Mouse (Mus musculus): ENCODE data around the gene Mark1. TPM values are rescaled to one million over a fixed set of nuclear protein-coding genes. Genes with fewer than 3 reads are reported as not detected.

Mark1 gene
- polyA plus RNA-seq, 1 experiment from 2014 or later = 2.6 TPM

DNA sequence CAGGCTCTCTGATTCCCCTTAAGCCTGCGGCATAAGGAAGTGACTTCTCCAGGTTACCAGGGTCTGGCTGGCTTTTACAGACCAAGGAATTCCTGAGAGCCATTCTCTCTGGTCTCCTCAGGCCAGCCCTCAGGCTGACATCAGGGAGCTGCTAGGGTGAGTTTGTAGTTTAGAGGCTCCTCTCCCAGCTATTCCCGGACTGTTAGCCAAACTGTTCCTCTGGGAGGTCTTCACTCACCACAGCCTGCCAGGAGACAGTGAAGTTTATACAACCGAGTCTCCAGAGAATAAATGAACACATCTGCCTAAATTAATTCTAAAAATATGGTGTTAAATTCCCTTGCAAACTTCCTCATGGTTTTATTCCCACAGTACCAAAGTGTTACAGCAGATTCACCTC, 15.6 kb downstream of the Mark1 start:
- Histone ChIP-seq H3K27ac (ENCODE audit: low read depth) (no peak overlapping the region; the same call in 1 of the 2 replicates), H3K27me3 (replicated peaks; ENCODE audit: control insufficient read depth, insufficient read depth, low read length) (no peaks in the 10 kb centered on the region), H3K9me3 (ENCODE audit: control insufficient read depth, low read length) (no peaks in the 10 kb centered on the region), H3K4me1 (replicated peaks; ENCODE audit: control insufficient read depth, insufficient read depth, low read length) (peaks cover 13% of the 10 kb centered on the region; the same call in 1 of the 2 replicates), H3K4me3 (ENCODE audit: low read depth, low read length) (no peak overlapping the region), H3K36me3 (ENCODE audit: control insufficient read depth, insufficient read depth, low read length) (no peaks in the 10 kb centered on the region), H3K9ac (ENCODE audit: low read length) (no peak overlapping the region), H3K4me2 (ENCODE audit: low read length) (no peak overlapping the region)
- 31% methylated on average over 3 of the region's 3 CpGs for WGBS
- DNase-seq (ENCODE audit: low spot score) (no peak), ATAC-seq (replicated peaks; ENCODE audit: low FRiP score, low TSS enrichment, low read depth) (no peak)

DNA sequence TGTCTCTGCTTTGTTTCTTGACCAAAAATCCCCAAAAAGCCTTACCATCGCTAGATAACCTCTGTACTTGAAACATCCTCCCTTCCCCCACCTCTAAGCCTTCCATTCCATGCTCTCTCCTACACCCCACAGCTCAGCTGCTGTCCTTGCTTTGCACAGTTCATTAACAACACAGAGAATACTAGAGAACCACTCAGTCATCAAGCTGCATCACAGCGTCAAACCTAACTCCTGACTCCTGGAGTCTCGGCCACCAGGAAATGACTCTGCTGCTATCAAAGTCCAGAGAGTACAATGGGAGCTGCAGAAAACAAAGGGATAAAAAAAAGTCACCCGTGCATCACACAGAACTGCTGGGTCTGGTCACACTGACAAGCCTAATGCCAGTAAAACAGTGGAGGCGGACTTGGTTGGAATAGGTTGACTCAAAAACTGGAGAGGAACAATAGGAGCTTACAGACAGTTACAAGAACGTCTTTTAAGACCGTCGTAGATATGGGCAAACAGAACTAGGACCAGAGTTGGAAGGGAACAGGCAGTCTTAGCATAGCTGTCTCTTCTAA, 27.1 kb downstream of the Mark1 start:
- DNase-seq (ENCODE audit: low spot score) (peak; percentile 41), ATAC-seq (replicated peaks; ENCODE audit: low FRiP score, low TSS enrichment, low read depth) (no peak)
- Histone ChIP-seq H3K9ac (ENCODE audit: low read length) (no peak overlapping the region), H3K4me2 (ENCODE audit: low read length) (no peak overlapping the region), H3K27me3 (replicated peaks; ENCODE audit: control insufficient read depth, insufficient read depth, low read length) (no peaks in the 10 kb centered on the region), H3K4me3 (ENCODE audit: low read depth, low read length) (no peak overlapping the region), H3K9me3 (ENCODE audit: control insufficient read depth, low read length) (no peaks in the 10 kb centered on the region), H3K27ac (ENCODE audit: low read depth) (no peak overlapping the region), H3K36me3 (ENCODE audit: control insufficient read depth, insufficient read depth, low read length) (no peaks in the 10 kb centered on the region), H3K4me1 (replicated peaks; ENCODE audit: control insufficient read depth, insufficient read depth, low read length) (0 out of 2 replicates have a peak, but pooled peaks cover 3% of the 10 kb centered on the region)
- 72% methylated on average over 8 of the region's 8 CpGs for WGBS

DNA sequence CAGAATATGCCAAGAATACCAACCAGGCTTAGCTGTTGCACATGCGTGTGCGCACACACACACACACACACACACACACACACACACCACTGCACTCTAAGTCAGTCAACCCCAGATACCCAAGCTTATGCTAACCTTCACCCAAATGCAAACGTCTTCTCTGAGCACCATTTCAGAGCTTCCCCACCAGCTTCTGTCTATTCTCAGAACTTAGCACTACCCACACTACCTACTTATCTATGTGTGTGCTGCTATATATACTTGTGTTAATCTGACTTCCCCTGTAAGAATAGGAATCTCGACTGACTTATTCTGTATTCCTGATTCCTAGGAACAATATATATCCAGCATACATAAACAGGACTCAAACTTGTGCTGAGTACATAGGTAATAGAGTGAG, 30.0 kb downstream of the Mark1 start:
- Histone ChIP-seq H3K4me2 (ENCODE audit: low read length) (no peak overlapping the region), H3K36me3 (ENCODE audit: control insufficient read depth, insufficient read depth, low read length) (no peaks in the 10 kb centered on the region), H3K9me3 (ENCODE audit: control insufficient read depth, low read length) (no peaks in the 10 kb centered on the region), H3K4me3 (ENCODE audit: low read depth, low read length) (no peak overlapping the region), H3K27me3 (replicated peaks; ENCODE audit: control insufficient read depth, insufficient read depth, low read length) (no peaks in the 10 kb centered on the region), H3K27ac (ENCODE audit: low read depth) (no peak overlapping the region), H3K4me1 (replicated peaks; ENCODE audit: control insufficient read depth, insufficient read depth, low read length) (0 out of 2 replicates have a peak, but pooled peaks cover 5% of the 10 kb centered on the region), H3K9ac (ENCODE audit: low read length) (no peak overlapping the region)
- 90% methylated on average over 4 of the region's 4 CpGs for WGBS
- DNase-seq (ENCODE audit: low spot score) = no peak
- no peak for ATAC-seq (replicated peaks; ENCODE audit: low FRiP score, low TSS enrichment, low read depth)

DNA sequence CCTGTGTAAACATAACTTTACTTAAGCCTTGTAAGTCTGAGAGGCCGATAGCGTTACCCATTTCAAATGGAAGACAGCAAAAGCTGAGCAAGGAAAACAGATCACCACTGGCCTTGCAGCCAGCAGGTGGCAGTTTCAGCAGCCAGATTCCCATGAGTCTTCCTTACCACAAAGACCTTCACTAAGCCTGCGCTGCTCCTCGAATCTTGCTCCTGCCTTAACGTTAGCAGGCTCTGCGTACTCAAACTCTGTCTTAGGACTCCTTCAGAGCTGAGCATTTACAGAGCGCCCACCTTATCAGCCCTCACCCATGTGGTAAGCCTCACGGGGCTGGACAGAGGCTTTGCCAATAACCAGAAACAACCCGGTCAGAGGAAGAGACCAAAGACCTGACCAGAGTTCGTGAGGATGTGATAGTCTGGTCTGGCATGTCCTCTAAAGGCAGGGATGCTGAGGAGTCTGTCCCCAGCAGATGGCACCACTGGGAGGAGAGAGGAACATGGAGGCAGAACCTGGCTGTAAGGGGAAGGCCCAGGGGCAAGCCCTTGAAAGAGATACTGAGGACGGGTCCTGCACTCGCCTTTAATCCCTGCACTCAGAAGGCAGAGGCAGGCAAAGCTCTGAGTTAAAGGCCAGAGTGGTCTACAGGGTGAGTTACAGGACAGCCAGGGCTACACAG, 33.5 kb downstream of the Mark1 start:
- no peaks in the 10 kb centered on the region for H3K36me3 ChIP-seq (ENCODE audit: control insufficient read depth, insufficient read depth, low read length)
- H3K9ac ChIP-seq (ENCODE audit: low read length) = no peak overlapping the region
- 0 out of 2 replicates have a peak, but pooled peaks cover 7% of the 10 kb centered on the region for H3K4me1 ChIP-seq (replicated peaks; ENCODE audit: control insufficient read depth, insufficient read depth, low read length)
- H3K27me3 ChIP-seq (replicated peaks; ENCODE audit: control insufficient read depth, insufficient read depth, low read length) = no peaks in the 10 kb centered on the region
- DNase-seq (ENCODE audit: low spot score) (peak; percentile 57), ATAC-seq (replicated peaks; ENCODE audit: low FRiP score, low TSS enrichment, low read depth) (no peak)
- no peak overlapping the region for H3K27ac ChIP-seq (ENCODE audit: low read depth)
- 50% methylated on average over 12 of the region's 12 CpGs for WGBS
- H3K4me3 ChIP-seq (ENCODE audit: low read depth, low read length) = no peak overlapping the region
- no peak overlapping the region for H3K4me2 ChIP-seq (ENCODE audit: low read length)
- H3K9me3 ChIP-seq (ENCODE audit: control insufficient read depth, low read length) = 0 out of 2 replicates have a peak, but pooled peaks cover 2% of the 10 kb centered on the region

DNA sequence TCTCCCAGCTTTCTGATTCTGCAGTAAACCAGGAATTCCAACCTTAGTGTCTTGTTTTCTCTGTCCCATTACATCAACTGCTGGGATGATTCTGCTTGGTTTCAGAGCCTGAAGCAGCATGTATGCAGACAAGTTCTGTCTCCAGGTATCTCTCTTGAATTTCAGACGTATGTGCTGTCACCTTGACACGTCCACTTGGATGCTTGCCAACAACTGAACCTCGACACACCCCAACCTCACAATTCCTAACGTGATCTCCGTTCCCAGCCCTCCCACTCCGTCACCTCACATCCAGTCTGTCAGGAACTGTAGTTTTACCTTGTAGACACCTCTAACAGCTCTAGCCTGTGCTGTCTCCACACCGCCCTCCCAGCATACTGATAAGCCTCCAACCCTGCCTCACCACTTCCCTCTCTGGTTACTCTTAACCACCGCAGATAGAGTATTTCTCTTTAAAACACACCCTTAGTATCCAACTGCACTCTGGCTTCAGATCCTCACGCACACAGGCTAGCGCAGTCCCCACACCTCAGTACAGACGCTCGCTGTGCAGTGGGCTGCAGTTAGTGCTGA, 36.2 kb downstream of the Mark1 start:
- peaks cover 14% of the 10 kb centered on the region; the same call in 1 of the 2 replicates for H3K4me1 ChIP-seq (replicated peaks; ENCODE audit: control insufficient read depth, insufficient read depth, low read length)
- no peak overlapping the region for H3K27ac ChIP-seq (ENCODE audit: low read depth)
- no peak overlapping the region for H3K4me3 ChIP-seq (ENCODE audit: low read depth, low read length)
- 62% methylated on average over 12 of the region's 12 CpGs for WGBS
- H3K4me2 ChIP-seq (ENCODE audit: low read length) = no peak overlapping the region
- H3K36me3 ChIP-seq (ENCODE audit: control insufficient read depth, insufficient read depth, low read length) = no peaks in the 10 kb centered on the region
- no peak overlapping the region for H3K9ac ChIP-seq (ENCODE audit: low read length)
- DNase-seq (ENCODE audit: low spot score) (no peak), ATAC-seq (replicated peaks; ENCODE audit: low FRiP score, low TSS enrichment, low read depth) (peak; percentile 67)
- 0 out of 2 replicates have a peak, but pooled peaks cover 2% of the 10 kb centered on the region for H3K9me3 ChIP-seq (ENCODE audit: control insufficient read depth, low read length)
- no peaks in the 10 kb centered on the region for H3K27me3 ChIP-seq (replicated peaks; ENCODE audit: control insufficient read depth, insufficient read depth, low read length)

DNA sequence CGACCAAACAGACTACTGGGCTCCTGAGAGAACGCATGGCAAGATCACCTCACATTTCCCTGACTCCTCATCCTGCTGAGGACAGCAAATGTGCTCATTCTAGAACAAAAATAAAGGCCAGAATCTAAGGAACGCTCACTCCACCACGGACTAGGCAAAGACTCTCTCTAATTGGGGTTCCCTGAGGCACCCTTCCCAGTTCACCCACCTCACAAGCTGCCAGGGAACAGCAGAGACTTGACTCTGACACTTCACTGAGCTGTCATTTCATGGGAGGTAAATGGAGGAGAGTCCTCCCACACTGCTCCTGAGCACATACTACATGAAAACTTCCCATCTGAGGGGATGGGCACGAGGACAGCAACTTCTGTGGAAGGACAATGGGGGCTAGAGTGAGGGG, 37.5 kb downstream of the Mark1 start:
- no peak for ATAC-seq (replicated peaks; ENCODE audit: low FRiP score, low TSS enrichment, low read depth)
- no peak overlapping the region for H3K9ac ChIP-seq (ENCODE audit: low read length)
- 76% methylated on average over 5 of the region's 5 CpGs for WGBS
- no peak overlapping the region for H3K4me3 ChIP-seq (ENCODE audit: low read depth, low read length)
- H3K36me3 ChIP-seq (ENCODE audit: control insufficient read depth, insufficient read depth, low read length) = no peaks in the 10 kb centered on the region
- peaks cover 7% of the 10 kb centered on the region; the same call in 1 of the 2 replicates for H3K9me3 ChIP-seq (ENCODE audit: control insufficient read depth, low read length)
- DNase-seq (ENCODE audit: low spot score) = no peak
- no peaks in the 10 kb centered on the region for H3K27me3 ChIP-seq (replicated peaks; ENCODE audit: control insufficient read depth, insufficient read depth, low read length)
- H3K4me1 ChIP-seq (replicated peaks; ENCODE audit: control insufficient read depth, insufficient read depth, low read length) = peaks cover 19% of the 10 kb centered on the region; the same call in 1 of the 2 replicates
- no peak overlapping the region for H3K4me2 ChIP-seq (ENCODE audit: low read length)
- no peak overlapping the region for H3K27ac ChIP-seq (ENCODE audit: low read depth)

DNA sequence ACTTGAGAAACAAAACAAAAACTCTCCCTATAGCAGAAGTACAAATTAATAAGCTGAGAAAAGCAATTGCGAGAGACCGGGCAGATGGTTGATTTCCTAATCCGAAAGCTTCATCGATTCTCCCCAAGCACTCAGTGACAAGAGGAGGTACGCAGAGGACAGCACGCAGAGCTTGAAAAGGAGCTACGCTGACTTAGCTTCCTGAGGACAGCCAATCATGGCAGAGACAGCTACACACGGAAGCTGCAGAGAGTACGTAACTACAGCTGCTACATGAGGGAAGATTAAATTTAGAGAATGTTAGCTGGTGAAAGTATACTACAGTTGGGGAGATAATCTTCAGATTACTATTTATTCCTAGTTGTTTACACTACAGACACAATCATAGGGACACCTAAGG, 40.6 kb downstream of the Mark1 start:
- Histone ChIP-seq H3K9me3 (ENCODE audit: control insufficient read depth, low read length) (peaks cover 9% of the 10 kb centered on the region; the same call in 1 of the 2 replicates), H3K4me1 (replicated peaks; ENCODE audit: control insufficient read depth, insufficient read depth, low read length) (peaks cover 16% of the 10 kb centered on the region; the same call in 1 of the 2 replicates), H3K36me3 (ENCODE audit: control insufficient read depth, insufficient read depth, low read length) (no peaks in the 10 kb centered on the region), H3K9ac (ENCODE audit: low read length) (peak overlapping the region; percentile 29), H3K27me3 (replicated peaks; ENCODE audit: control insufficient read depth, insufficient read depth, low read length) (no peaks in the 10 kb centered on the region), H3K4me2 (ENCODE audit: low read length) (peak overlapping the region; percentile 45), H3K27ac (ENCODE audit: low read depth) (peak overlapping the region; percentile 80), H3K4me3 (ENCODE audit: low read depth, low read length) (peak overlapping the region; percentile 8)
- 30% methylated on average over 9 of the region's 9 CpGs for WGBS
- DNase-seq (ENCODE audit: low spot score) (peak; percentile 67), ATAC-seq (replicated peaks; ENCODE audit: low FRiP score, low TSS enrichment, low read depth) (peak; percentile 66; the same call in 1 of the 2 replicates)

DNA sequence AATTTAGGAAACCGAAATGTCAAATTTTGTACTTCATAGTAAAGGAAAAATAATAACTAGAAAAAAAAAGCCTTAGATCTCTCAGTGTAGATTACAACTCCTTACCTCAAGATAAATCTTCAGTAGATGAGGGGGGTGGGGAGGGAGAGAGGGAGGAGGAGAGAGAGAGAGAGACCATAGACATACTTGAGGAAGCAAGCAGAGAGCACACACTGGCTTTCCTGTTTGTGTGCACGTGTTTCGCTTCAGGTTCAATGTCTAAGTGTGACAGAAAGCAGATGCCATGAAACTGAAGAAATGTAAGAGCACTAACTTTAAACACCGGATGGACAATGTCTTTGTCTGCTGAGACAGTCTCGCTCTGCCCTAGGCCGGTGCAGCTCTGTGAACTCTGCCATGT, 41.0 kb downstream of the Mark1 start:
- WGBS = 23% methylated on average over 6 of the region's 6 CpGs
- Histone ChIP-seq H3K27me3 (replicated peaks; ENCODE audit: control insufficient read depth, insufficient read depth, low read length) (no peaks in the 10 kb centered on the region), H3K9ac (ENCODE audit: low read length) (peak overlapping the region; percentile 29), H3K4me3 (ENCODE audit: low read depth, low read length) (peak overlapping the region; percentile 8), H3K4me2 (ENCODE audit: low read length) (peak overlapping the region; percentile 45), H3K27ac (ENCODE audit: low read depth) (peak overlapping the region; percentile 80), H3K9me3 (ENCODE audit: control insufficient read depth, low read length) (peaks cover 9% of the 10 kb centered on the region; the same call in 1 of the 2 replicates), H3K4me1 (replicated peaks; ENCODE audit: control insufficient read depth, insufficient read depth, low read length) (peaks cover 12% of the 10 kb centered on the region; the same call in 1 of the 2 replicates), H3K36me3 (ENCODE audit: control insufficient read depth, insufficient read depth, low read length) (no peaks in the 10 kb centered on the region)
- DNase-seq (ENCODE audit: low spot score) (no peak), ATAC-seq (replicated peaks; ENCODE audit: low FRiP score, low TSS enrichment, low read depth) (peak; percentile 68; the same call in 1 of the 2 replicates)

All from intestine, embryonic 14.5 days (tissue).